Mouse (Mus musculus) liver, embryonic 14.5 days (tissue): ENCODE results near the gene Pnkd.

Experiments
- CTCF ChIP-seq: IDR thresholded peaks from 2 replicates; pipeline ENCODE4 v1.5.1; 2016; ENCODE audit warnings: antibody characterized with exemption, low read depth, control low read depth
- EP300 ChIP-seq: IDR thresholded peaks from 2 replicates; pipeline ENCODE4 v1.6.1; 2016; ENCODE audit warnings: antibody characterized with exemption, low read depth

DNA sequence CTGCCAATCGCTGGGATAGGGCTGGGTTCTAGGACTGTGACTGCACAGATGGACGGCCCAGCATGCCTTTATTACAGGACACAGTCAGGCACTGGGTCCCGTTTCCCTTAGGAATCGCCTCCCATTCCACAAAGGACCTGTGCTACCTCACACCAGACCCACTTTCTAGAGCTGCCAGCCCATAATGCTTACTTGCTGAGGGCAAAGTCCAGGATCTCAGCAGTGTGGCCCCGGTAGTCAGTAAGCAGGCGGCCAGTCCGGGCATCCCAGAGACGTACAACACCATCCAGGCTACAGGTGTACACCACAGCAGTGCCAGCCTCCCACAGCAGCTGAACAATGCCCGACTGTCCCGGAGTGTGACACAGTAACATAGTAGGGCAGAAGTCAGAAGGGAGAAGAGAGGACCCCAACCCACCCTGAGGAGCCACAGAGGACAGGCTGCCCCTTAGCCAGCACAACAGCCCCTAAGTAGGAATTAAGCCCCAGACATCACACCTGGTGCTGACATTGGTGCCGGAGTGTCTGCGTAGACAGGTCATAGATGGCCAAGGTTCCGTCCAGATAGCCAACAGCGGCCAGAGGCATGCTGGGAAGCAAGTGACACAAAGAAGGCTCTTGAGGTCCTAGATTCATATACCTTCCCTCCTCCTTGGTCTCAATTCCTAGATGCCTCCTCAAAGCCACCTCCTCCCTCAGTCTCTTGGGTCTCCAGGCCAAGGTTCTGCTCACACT is 4.0 kb upstream of the Pnkd start:
- TF ChIP-seq CTCF: no peak
- TF ChIP-seq EP300: no peak
